Mouse (Mus musculus) embryonic facial prominence, embryonic 14.5 days (tissue): ENCODE measurements around the gene Gabrb1. TPM values are rescaled to one million over a fixed set of nuclear protein-coding genes. Genes with fewer than 3 reads are reported as not detected.

Experiments used
- ATAC-seq: fragments of 200-750 bp; cut with Nextera tagmentation; 2 replicates; pipeline ENCODE4 v1.8.0; 2017; ENCODE audit warnings: low read depth, moderate number of reproducible peaks, moderate TSS enrichment
- DNase-seq: peaks from one replicate; pipeline ENCODE4 v3.0.0-alpha.2; 2015; ENCODE audit warnings: low spot score
- H3K27ac ChIP-seq: fragments of 300-500 bp; sonication (generic); replicated peaks from 2 replicates; pipeline ENCODE4 v1.5.1; 2014; ENCODE audit warnings: low read depth, mild to moderate bottlenecking, low read length, moderate library complexity
- H3K27me3 ChIP-seq: fragments of 300-500 bp; sonication (generic); replicated peaks from 2 replicates; pipeline ENCODE4 v1.6.1; 2014; ENCODE audit warnings: low read length; ENCODE audit not compliant: control insufficient read depth, insufficient read depth
- H3K36me3 ChIP-seq: fragments of 300-500 bp; sonication (generic); 2 replicates; pipeline ENCODE4 v1.6.1; 2014; ENCODE audit warnings: low read length, mixed read lengths; ENCODE audit not compliant: control insufficient read depth, insufficient read depth
- H3K4me1 ChIP-seq: fragments of 300-500 bp; sonication (generic); 2 replicates; pipeline ENCODE4 v1.6.1; 2014; ENCODE audit warnings: antibody characterized with exemption, low read length; ENCODE audit not compliant: control insufficient read depth, insufficient read depth
- H3K4me2 ChIP-seq: fragments of 300-500 bp; sonication (generic); 2 replicates; pipeline ENCODE4 v1.6.1; 2014; ENCODE audit warnings: low read depth, mild to moderate bottlenecking, low read length, moderate library complexity, mixed read lengths
- H3K4me3 ChIP-seq: fragments of 300-500 bp; sonication (generic); 2 replicates; pipeline ENCODE4 v1.5.1; 2014; ENCODE audit warnings: low read depth, mild to moderate bottlenecking, low read length
- H3K9ac ChIP-seq: fragments of 300-500 bp; sonication (generic); 2 replicates; pipeline ENCODE4 v1.6.1; 2014; ENCODE audit warnings: low read depth, mild to moderate bottlenecking, low read length, moderate library complexity, mixed read lengths
- H3K9me3 ChIP-seq: fragments of 300-500 bp; sonication (generic); 2 replicates; pipeline ENCODE4 v1.6.1; 2016; ENCODE audit warnings: low read length; ENCODE audit not compliant: control insufficient read depth
- WGBS: fragments of 180-500 bp; shearing (Covaris S2); extraction: QIAGEN DNeasy Blood & Tissue Kit; methylation state at CpG from one replicate; pipeline ENCODE4 v1.1.7; 2014; 5-methylcytosine and 5-hydroxymethylcytosine counted together
- polyA plus RNA-seq: library from polyadenylated mRNA; unstranded; fragments of >200 nt; fragmentation: Nextera tagmentation; extraction: Ambion mirVana; gene quantifications from 2 replicates; pipeline ENCODE4 v1.2.1, GENCODE M21; 2014

Gene Gabrb1
- polyA plus RNA-seq, 1 experiment from 2014 or later = 0.99 TPM

- Histone ChIP-seq H3K36me3 (no peaks in the 10 kb centered on the region), H3K27ac (no peak overlapping the region), H3K9ac (no peak overlapping the region), H3K27me3 (no peaks in the 10 kb centered on the region), H3K9me3 (no peaks in the 10 kb centered on the region), H3K4me3 (no peak overlapping the region), H3K4me1 (no peaks in the 10 kb centered on the region), H3K4me2 (no peak overlapping the region)
- ATAC-seq (no peak), DNase-seq (no peak)
- 92% methylated on average over 6 of the region's 6 CpGs for WGBS
Observed at GRCm38 (mm10) chr5:71761105-71761504, 103.2 kb downstream of the Gabrb1 start.

GRCm38 (mm10) chr5:71781514-71782179, 123.7 kb downstream of the Gabrb1 start:
- no peaks in the 10 kb centered on the region for H3K9me3 ChIP-seq

GRCm38 (mm10) chr5:71822862-71823261, 164.9 kb downstream of the Gabrb1 start:
- ATAC-seq = no peak
- Histone ChIP-seq H3K4me2 (no peak overlapping the region), H3K4me3 (no peak overlapping the region), H3K9me3 (no peaks in the 10 kb centered on the region), H3K9ac (no peak overlapping the region), H3K27me3 (no peaks in the 10 kb centered on the region), H3K27ac (no peak overlapping the region), H3K4me1 (no peaks in the 10 kb centered on the region), H3K36me3 (no peaks in the 10 kb centered on the region)
- no peak for DNase-seq
- 41% methylated on average over 1 of the region's 1 CpGs for WGBS

More at GRCm38 (mm10) chr5:71781514-71782179, 123.7 kb downstream of the Gabrb1 start:
- WGBS = 82% methylated on average over 2 of the region's 2 CpGs
- Histone ChIP-seq H3K27ac (no peak overlapping the region), H3K4me3 (no peak overlapping the region), H3K4me2 (no peak overlapping the region), H3K36me3 (no peaks in the 10 kb centered on the region), H3K9ac (no peak overlapping the region), H3K4me1 (no peaks in the 10 kb centered on the region), H3K27me3 (no peaks in the 10 kb centered on the region)
- DNase-seq = no peak
- no peak for ATAC-seq

- Histone ChIP-seq H3K27ac (no peak overlapping the region), H3K36me3 (no peaks in the 10 kb centered on the region), H3K27me3 (no peaks in the 10 kb centered on the region), H3K4me3 (no peak overlapping the region), H3K9ac (no peak overlapping the region), H3K4me2 (no peak overlapping the region), H3K4me1 (no peaks in the 10 kb centered on the region), H3K9me3 (no peaks in the 10 kb centered on the region)
- DNase-seq = no peak
- ATAC-seq = no peak
Observed at GRCm38 (mm10) chr5:71828342-71828741, 170.4 kb downstream of the Gabrb1 start.

GRCm38 (mm10) chr5:71828996-71829395, 171.1 kb downstream of the Gabrb1 start:
- no peak for ATAC-seq
- H3K4me3 ChIP-seq = no peak overlapping the region
- DNase-seq = no peak
- H3K9me3 ChIP-seq = no peaks in the 10 kb centered on the region
- no peak overlapping the region for H3K4me2 ChIP-seq
- no peak overlapping the region for H3K27ac ChIP-seq
- WGBS = 48% methylated on average over 1 of the region's 1 CpGs
- no peaks in the 10 kb centered on the region for H3K36me3 ChIP-seq
- no peaks in the 10 kb centered on the region for H3K4me1 ChIP-seq
- H3K9ac ChIP-seq = no peak overlapping the region
- no peaks in the 10 kb centered on the region for H3K27me3 ChIP-seq

- 85% methylated on average over 2 of the region's 2 CpGs for WGBS
- H3K4me1 ChIP-seq = no peaks in the 10 kb centered on the region
- H3K36me3 ChIP-seq = no peaks in the 10 kb centered on the region
- no peak overlapping the region for H3K9ac ChIP-seq
- no peak overlapping the region for H3K4me2 ChIP-seq
- DNase-seq (no peak), ATAC-seq (no peak)
- H3K9me3 ChIP-seq = no peaks in the 10 kb centered on the region
- H3K27me3 ChIP-seq = no peaks in the 10 kb centered on the region
- H3K4me3 ChIP-seq = no peak overlapping the region
- no peak overlapping the region for H3K27ac ChIP-seq
Observed at GRCm38 (mm10) chr5:71830342-71830741, 172.4 kb downstream of the Gabrb1 start.

GRCm38 (mm10) chr5:71842241-71842640, 184.3 kb downstream of the Gabrb1 start:
- H3K27me3 ChIP-seq = no peaks in the 10 kb centered on the region
- ATAC-seq (no peak), DNase-seq (no peak)
- no peak overlapping the region for H3K4me2 ChIP-seq
- no peak overlapping the region for H3K9ac ChIP-seq
- no peak overlapping the region for H3K27ac ChIP-seq
- no peaks in the 10 kb centered on the region for H3K4me1 ChIP-seq
- no peaks in the 10 kb centered on the region for H3K9me3 ChIP-seq
- no peaks in the 10 kb centered on the region for H3K36me3 ChIP-seq
- H3K4me3 ChIP-seq = no peak overlapping the region

- Histone ChIP-seq H3K9ac (no peak overlapping the region), H3K27me3 (no peaks in the 10 kb centered on the region), H3K9me3 (no peaks in the 10 kb centered on the region), H3K36me3 (no peaks in the 10 kb centered on the region), H3K4me3 (no peak overlapping the region), H3K27ac (no peak overlapping the region), H3K4me2 (no peak overlapping the region), H3K4me1 (no peaks in the 10 kb centered on the region)
- ATAC-seq (no peak), DNase-seq (no peak)
- 89% methylated on average over 2 of the region's 2 CpGs for WGBS
Observed at GRCm38 (mm10) chr5:71898214-71898613, 240.3 kb downstream of the Gabrb1 start.

GRCm38 (mm10) chr5:71903399-71903798, 245.5 kb downstream of the Gabrb1 start:
- ATAC-seq = no peak
- Histone ChIP-seq H3K4me1 (no peaks in the 10 kb centered on the region), H3K9me3 (no peaks in the 10 kb centered on the region), H3K4me2 (no peak overlapping the region), H3K36me3 (no peaks in the 10 kb centered on the region), H3K27me3 (no peaks in the 10 kb centered on the region), H3K4me3 (no peak overlapping the region), H3K9ac (no peak overlapping the region), H3K27ac (no peak overlapping the region)
- WGBS = 70% methylated on average over 7 of the region's 7 CpGs
- no peak for DNase-seq
